Mouse (Mus musculus): ENCODE data around the gene Robo2. TPM values are rescaled to one million over a fixed set of nuclear protein-coding genes. Genes with fewer than 3 reads are reported as not detected.

Robo2 gene
- polyA plus RNA-seq, 1 experiment from 2014 or later, result 79.8 TPM

DNA sequence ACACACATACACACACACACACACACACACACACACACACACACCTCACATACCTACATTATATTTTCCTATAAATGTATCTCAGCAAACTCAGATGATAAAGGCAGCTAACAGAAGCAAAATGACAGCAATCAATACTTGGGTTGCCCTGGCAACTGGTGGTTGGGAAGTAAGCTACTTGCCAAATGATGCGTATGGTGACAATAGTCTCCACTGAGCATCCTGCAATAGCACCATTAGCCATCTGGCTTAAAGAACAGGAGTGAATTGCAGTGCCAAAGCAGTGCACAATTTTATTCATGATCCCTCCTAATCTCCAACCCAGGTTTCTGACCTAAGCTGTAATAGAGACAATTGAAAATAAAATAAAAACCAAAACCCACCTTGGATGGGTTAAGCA lies 529.7 kb downstream of the Robo2 start:
- WGBS, result 48% methylated on average over 1 of the region's 1 CpGs
- H3K4me2 ChIP-seq (replicated peaks), result no peak overlapping the region
- no peak overlapping the region for H3K27ac ChIP-seq
- no peaks in the 10 kb centered on the region for H3K27me3 ChIP-seq
- no peaks in the 10 kb centered on the region for H3K4me1 ChIP-seq (replicated peaks)
- H3K9ac ChIP-seq (replicated peaks), result no peak overlapping the region
- no peaks in the 10 kb centered on the region for H3K9me3 ChIP-seq
- H3K4me3 ChIP-seq (replicated peaks), result no peak overlapping the region
- ATAC-seq, result no peak
- no peaks in the 10 kb centered on the region for H3K36me3 ChIP-seq

DNA sequence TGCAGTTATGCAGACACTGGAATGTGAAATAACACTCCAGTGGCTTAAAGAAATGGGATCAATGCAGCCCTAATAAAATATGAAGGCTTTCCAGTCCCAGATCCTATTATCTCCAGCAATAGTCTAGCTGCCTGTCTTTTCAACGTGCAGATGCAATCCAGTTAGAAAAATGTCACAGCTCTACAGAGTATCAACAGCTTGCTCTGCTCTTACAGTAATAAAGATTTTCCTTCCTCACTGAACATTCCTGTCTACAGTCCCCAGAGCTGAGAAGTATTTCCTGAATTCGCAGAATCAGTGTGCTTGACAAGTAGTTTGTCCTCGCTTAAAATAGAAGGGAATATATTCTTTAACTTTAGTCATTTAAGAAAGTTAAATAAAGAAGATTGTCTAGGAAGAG lies 533.7 kb downstream of the Robo2 start:
- no peaks in the 10 kb centered on the region for H3K27me3 ChIP-seq
- no peak overlapping the region for H3K27ac ChIP-seq
- no peak overlapping the region for H3K4me2 ChIP-seq (replicated peaks)
- ATAC-seq, result no peak
- H3K36me3 ChIP-seq, result no peaks in the 10 kb centered on the region
- H3K4me3 ChIP-seq (replicated peaks), result no peak overlapping the region
- H3K9me3 ChIP-seq, result no peaks in the 10 kb centered on the region
- 75% methylated on average over 3 of the region's 3 CpGs for WGBS
- no peak overlapping the region for H3K9ac ChIP-seq (replicated peaks)
- no peaks in the 10 kb centered on the region for H3K4me1 ChIP-seq (replicated peaks)

DNA sequence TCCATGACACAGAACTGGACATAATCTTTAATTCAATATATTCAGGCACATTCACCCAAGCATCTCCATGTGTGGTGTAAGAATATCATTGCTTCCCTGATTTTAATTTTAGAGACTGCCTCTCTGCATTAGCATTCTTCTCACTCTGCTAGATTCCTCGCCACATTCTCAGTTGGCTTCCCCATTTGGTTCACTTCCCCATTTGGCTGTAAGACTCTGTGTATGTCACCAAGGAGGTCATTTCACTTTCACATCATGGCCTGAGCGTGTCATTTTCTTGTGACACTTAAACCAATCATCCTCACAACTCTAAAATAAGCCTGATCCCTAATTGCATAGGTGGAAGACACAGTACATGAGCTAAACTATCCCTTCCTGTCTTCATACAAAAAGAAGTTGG lies 536.6 kb downstream of the Robo2 start:
- Histone ChIP-seq H3K9ac (replicated peaks) (no peak overlapping the region), H3K4me2 (replicated peaks) (no peak overlapping the region), H3K27ac (no peak overlapping the region), H3K27me3 (no peaks in the 10 kb centered on the region), H3K9me3 (no peaks in the 10 kb centered on the region), H3K4me1 (replicated peaks) (no peaks in the 10 kb centered on the region), H3K36me3 (no peaks in the 10 kb centered on the region), H3K4me3 (replicated peaks) (no peak overlapping the region)
- 75% methylated on average over 2 of the region's 2 CpGs for WGBS
- ATAC-seq, result no peak

DNA sequence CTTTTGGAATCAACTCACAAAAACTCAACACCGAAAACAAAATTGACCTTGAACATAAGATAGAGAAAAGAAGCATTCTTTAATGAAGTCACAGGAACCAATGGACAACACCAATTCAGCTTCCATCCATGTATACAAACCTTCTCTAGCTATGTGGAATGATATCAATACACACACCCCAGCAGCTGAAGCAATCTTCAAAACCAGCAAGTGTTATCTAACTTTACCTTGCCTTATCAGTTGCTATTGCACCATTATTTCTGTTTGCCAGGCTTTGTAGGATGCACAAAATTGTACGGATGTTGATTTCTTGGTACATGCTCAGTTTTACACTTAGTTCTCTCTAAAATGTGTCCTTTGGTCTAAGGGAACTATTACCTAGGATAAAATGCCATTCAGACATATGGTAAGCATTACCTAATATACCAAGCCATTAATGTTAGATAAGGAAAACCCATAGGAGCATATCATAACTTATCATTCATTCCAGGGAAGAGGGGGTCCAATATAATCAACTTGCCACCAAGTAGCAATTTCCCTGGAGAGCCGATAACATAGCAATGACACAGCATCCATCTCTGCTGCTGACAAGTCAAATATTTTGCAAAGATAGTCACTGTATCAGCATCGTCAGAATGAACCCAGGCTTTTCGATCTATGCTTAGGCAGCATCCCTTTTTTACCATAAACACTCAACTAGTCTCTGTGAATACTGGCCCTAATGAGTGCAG lies 537.6 kb downstream of the Robo2 start:
- no peak overlapping the region for H3K4me2 ChIP-seq (replicated peaks)
- WGBS, result 94% methylated on average over 5 of the region's 5 CpGs

DNA sequence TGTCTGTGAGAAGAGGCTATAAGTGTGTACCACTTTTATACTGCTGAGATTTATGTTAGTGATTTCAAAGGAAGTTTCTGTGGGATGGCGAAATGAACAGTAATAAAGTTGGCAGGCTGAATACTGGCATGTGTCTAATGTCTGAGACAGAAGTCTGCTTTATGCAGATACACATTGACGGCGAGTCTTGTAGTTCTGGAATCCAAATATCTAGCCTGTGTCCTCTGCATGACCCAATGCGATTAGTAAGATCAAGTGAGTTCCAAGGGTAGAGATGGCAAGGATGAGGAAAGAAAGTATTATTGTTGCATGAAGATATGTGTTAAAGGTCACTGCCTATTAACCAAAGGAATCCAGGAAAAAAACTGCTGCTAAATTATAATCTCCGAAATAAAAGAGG lies 541.3 kb downstream of the Robo2 start:
- Histone ChIP-seq H3K4me1 (replicated peaks) (no peaks in the 10 kb centered on the region), H3K27me3 (no peaks in the 10 kb centered on the region), H3K9me3 (no peaks in the 10 kb centered on the region), H3K27ac (no peak overlapping the region), H3K36me3 (no peaks in the 10 kb centered on the region), H3K4me3 (replicated peaks) (no peak overlapping the region), H3K9ac (replicated peaks) (no peak overlapping the region), H3K4me2 (replicated peaks) (no peak overlapping the region)
- no peak for ATAC-seq
- 86% methylated on average over 5 of the region's 5 CpGs for WGBS

More for the DNA sequence above, 537.6 kb downstream of the Robo2 start:
- Histone ChIP-seq H3K4me3 (replicated peaks) (no peak overlapping the region), H3K27ac (no peak overlapping the region), H3K36me3 (no peaks in the 10 kb centered on the region), H3K9me3 (no peaks in the 10 kb centered on the region), H3K9ac (replicated peaks) (no peak overlapping the region), H3K4me1 (replicated peaks) (no peaks in the 10 kb centered on the region), H3K27me3 (no peaks in the 10 kb centered on the region)
- ATAC-seq, result no peak

DNA sequence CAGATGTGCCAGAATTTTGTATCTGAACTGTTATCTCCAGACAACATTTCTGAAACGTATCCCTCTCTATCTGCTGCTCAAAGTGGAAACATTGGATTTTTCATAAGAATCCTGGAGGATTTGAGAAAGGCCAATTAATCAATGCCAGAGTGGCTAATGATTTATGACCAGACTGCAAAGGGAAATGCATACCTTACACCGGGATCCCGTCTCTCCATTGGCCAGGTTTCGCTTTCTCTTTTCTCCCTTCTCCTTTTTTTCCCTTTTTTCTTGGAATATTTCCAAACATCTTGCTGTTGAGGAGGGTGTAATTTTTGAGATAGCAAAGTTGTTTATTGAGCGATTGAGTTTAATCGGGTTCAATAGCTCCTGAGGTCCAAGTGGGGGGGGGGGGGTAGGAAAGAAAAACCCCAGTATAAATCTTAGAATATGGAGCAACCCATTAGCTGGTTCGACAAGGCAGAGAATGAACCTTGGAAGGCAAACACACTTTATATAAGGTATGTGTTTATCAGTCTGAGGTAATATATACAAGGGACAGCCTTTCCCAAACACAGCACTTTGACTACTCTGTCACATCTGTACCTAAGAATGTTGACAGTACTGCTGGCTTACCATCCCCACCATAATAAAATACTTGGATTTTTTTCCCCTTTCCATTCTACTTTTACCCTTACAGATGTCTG lies 542.0 kb downstream of the Robo2 start:
- no peak overlapping the region for H3K9ac ChIP-seq (replicated peaks)
- H3K4me3 ChIP-seq (replicated peaks), result no peak overlapping the region
- ATAC-seq, result no peak
- no peaks in the 10 kb centered on the region for H3K36me3 ChIP-seq
- WGBS, result 91% methylated on average over 7 of the region's 7 CpGs
- peaks cover 6% of the 10 kb centered on the region for H3K4me1 ChIP-seq (replicated peaks)
- H3K4me2 ChIP-seq (replicated peaks), result no peak overlapping the region
- no peaks in the 10 kb centered on the region for H3K27me3 ChIP-seq
- no peaks in the 10 kb centered on the region for H3K9me3 ChIP-seq
- no peak overlapping the region for H3K27ac ChIP-seq

DNA sequence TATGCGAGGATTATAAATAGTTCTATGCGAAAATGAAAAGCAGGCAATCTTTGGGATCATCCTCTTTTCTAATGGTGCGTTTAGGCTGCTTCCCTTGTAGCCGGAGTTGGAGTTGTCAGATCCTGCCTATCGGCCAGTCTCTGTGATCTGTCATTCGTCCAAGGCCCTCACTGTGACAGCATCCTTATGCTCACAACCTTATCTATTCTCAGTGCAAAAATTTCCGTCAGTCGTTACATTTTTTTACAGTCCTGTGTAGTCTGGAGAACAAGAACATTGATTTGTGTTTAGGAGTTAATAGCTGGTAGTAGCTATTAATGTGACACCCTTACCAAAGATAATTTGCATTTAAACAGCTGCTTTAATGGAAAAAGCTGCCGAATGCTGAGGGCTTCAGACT lies 547.0 kb downstream of the Robo2 start:
- ATAC-seq, result 0 out of 2 replicates have a peak, but pooled peaks have one; percentile 69
- Histone ChIP-seq H3K36me3 (no peaks in the 10 kb centered on the region), H3K27ac (0 out of 2 replicates have a peak overlapping the region, but pooled peaks have one; percentile 26), H3K9me3 (no peaks in the 10 kb centered on the region), H3K4me2 (replicated peaks) (peak overlapping the region; percentile 25), H3K4me3 (replicated peaks) (no peak overlapping the region), H3K4me1 (replicated peaks) (peaks cover 27% of the 10 kb centered on the region), H3K27me3 (no peaks in the 10 kb centered on the region), H3K9ac (replicated peaks) (no peak overlapping the region)
- WGBS, result 22% methylated on average over 9 of the region's 9 CpGs

DNA sequence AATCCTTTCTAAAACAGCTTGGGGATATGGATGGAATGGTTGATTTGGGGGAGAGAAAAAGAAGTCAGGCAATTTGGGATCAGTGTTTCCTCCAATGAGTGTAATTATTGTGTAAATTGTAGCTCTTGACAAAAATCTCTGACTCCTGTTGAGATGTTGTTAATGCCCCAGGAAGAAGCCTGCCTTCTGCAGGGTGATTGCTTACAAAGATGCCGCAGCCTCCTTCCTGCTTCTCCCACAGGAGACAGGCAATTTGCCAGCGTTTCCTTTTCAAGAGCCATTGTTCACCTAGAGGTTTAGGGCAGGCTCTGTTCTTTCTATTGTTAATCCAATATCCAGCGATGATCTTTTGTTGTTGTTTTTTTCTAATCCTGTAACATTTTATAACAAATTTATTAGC lies 547.9 kb downstream of the Robo2 start:
- WGBS, result 2% methylated on average over 3 of the region's 3 CpGs
- no peak overlapping the region for H3K9ac ChIP-seq (replicated peaks)
- H3K36me3 ChIP-seq, result no peaks in the 10 kb centered on the region
- ATAC-seq, result 0 out of 2 replicates have a peak, but pooled peaks have one; percentile 48
- H3K27me3 ChIP-seq, result no peaks in the 10 kb centered on the region
- H3K4me3 ChIP-seq (replicated peaks), result no peak overlapping the region
- no peaks in the 10 kb centered on the region for H3K9me3 ChIP-seq
- no peak overlapping the region for H3K4me2 ChIP-seq (replicated peaks)
- no peak overlapping the region; the same call in 1 of the 2 replicates for H3K27ac ChIP-seq
- peaks cover 30% of the 10 kb centered on the region for H3K4me1 ChIP-seq (replicated peaks)

DNA sequence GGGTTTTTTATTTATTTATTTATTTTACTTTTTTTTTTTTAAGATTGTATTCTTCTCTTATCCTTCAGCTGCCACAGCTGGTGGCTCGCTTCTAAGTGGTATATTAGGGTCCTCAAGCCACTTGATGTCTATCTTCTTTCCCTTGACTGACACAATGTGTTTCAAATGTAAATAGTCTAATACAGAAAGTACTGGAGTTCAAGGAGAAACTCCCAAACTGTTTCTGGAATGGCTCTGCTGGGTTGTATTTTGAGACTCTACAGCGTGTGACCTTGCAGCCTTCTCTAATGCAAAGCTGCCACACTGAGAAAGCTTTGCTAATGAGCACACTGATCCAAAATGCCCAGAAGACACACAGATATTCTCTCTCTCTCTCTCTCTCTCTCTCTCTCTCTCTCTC lies 552.9 kb downstream of the Robo2 start:
- peaks cover 14% of the 10 kb centered on the region for H3K4me1 ChIP-seq (replicated peaks)
- 50% methylated on average over 2 of the region's 2 CpGs for WGBS
- no peak overlapping the region for H3K9ac ChIP-seq (replicated peaks)
- no peaks in the 10 kb centered on the region for H3K9me3 ChIP-seq
- no peak overlapping the region for H3K27ac ChIP-seq
- H3K4me3 ChIP-seq (replicated peaks), result no peak overlapping the region
- 0 out of 2 replicates have a peak, but pooled peaks have one; percentile 27 for ATAC-seq
- no peaks in the 10 kb centered on the region for H3K36me3 ChIP-seq
- no peak overlapping the region for H3K4me2 ChIP-seq (replicated peaks)
- no peaks in the 10 kb centered on the region for H3K27me3 ChIP-seq

DNA sequence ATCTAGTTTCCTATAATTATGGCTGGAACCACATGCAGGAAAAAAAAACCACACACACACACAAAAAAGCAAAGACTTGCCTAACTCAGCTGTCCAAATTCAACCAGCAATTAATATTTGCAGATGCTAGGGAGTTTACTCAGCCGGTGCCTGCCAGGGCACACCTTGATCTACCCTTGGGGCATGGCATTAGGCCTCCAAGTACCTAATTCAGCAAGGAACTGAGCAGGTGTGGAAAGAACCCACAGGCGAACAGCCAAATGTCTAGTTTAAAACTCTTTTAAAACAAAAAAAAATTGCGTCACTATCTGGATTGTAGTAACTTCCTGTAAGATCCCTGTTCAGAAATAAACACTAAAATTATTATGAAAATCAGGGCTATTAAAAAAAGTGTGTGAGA lies 555.8 kb downstream of the Robo2 start:
- Histone ChIP-seq H3K27ac (no peak overlapping the region), H3K4me2 (replicated peaks) (no peak overlapping the region), H3K9ac (replicated peaks) (no peak overlapping the region), H3K9me3 (no peaks in the 10 kb centered on the region), H3K4me3 (replicated peaks) (no peak overlapping the region), H3K27me3 (no peaks in the 10 kb centered on the region), H3K36me3 (no peaks in the 10 kb centered on the region), H3K4me1 (replicated peaks) (peaks cover 3% of the 10 kb centered on the region; the same call in 1 of the 2 replicates)
- 96% methylated on average over 3 of the region's 3 CpGs for WGBS
- no peak for ATAC-seq
